Mouse (Mus musculus): ENCODE data around the gene Dbn1. TPM values are rescaled to one million over a fixed set of nuclear protein-coding genes. Genes with fewer than 3 reads are reported as not detected.

Dbn1 gene
- total and polyA plus RNA-seq, 3 experiments: 0.09 to 3.1 (median 0.59) TPM

DNA sequence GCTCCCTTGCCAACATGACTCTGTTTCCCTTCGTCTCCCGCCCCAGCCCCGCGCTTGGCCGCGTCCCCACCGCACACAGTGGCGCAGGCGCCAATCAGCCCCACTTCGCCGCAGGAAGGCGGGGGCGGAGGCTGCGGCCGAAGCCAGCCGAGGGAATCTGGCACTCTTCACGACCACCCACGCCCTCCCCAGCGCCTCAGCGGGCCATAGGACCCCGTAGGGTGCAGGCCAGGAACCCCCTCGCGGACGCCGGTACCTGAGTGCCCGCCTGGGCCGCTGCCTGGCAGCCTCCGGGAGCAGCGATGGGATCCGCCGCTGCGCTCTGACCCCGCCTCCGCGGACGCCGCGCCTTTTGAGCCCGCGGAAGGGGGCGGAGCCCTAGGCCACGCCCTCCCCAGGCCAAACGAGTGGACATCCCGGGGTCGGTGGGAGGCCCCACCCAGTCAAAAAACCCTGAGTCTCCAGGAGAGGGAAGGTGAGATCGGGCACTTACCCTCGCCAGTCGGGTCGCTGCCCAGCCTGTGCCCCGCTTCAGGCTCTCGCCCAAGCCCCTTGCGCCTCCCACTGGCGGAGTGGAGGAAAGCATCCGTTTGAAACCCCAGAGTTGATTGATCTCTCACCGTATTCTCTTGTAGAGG is 25.3 kb upstream of the Dbn1 start, which contains the start of gene Pdlim7 (continued):
- TF ChIP-seq CTCF (conservative IDR thresholded peaks at IDR 0.05 in 1 of 2, IDR thresholded peaks at IDR 0.05 in 1 of 2; ENCODE audit: low read depth in 2 of 2, low read length in 2 of 2): peak; percentile 33 to 89
- TF ChIP-seq IRF4 (IDR thresholded peaks at IDR 0.05; ENCODE audit: low read depth, low read length): peak; percentile 30; the same call in 1 of the 2 replicates

DNA sequence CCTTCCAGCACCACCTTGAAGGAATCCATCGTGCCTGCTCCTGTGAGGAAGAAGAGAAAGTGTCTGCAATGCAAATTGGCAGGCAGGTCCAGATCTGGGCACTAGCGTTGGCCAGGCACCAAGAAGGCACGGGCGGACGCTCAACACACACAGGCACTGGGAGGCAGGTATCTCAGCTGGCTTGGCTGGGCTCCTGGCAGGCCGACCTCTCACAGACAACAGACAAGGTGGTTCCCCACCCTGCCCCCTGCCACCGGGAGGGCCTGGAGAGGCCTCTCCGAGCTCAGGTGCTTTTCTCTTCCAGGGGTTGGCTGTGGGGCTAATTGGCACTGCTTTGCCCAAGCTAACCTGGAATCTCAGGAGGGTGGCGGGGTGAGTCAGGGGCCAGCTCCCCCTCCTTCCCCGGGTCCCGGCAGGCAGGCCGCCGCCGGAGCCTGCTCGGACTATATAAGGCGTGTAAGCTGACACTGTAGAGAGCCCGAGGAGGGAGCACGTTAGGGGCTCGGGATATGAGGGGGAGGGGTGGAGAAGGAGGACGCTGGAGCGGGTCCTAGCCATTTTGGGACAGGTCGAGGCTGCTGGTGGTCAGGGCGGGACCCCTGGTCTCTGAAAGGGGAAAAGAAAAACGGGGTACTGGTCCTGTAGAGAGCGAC is 24.6 kb upstream of the Dbn1 start:
- no peak for DNase-seq (ENCODE audit: extremely low read depth)
- dilution Hi-C loops (cut with MboI; ENCODE audit: extremely low pct_ligation_motif_present, extremely low pct_unique_long_range_greater_than_20kb, low sequenced_read_pairs): no loop called here
- no peak overlapping the region for H3K27ac ChIP-seq (ENCODE audit: insufficient read depth, low read depth)

DNA sequence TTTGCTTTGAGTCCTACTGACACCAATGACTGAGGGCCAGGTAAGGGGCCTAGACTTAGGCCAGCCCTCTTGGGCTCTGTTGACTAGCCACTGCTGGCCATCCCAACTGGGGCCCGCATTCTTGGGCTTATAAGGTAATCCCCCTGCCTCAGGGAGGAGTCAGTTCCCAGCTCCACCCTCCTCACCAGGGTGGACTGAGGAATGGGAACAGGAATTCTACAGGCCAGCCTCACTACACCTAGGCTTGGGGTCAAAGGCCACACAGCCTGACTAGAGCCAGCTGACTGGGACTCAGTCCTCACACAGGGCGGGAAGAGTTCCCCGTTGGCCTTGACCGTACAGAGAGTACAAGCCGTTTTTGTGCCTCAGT is 23.6 kb upstream of the Dbn1 start:
- H3K9me3 ChIP-seq (replicated peaks; ENCODE audit: low read length): no peaks in the 10 kb centered on the region
- dilution Hi-C loops (cut with MboI; ENCODE audit: extremely low pct_ligation_motif_present, extremely low pct_unique_long_range_greater_than_20kb, low sequenced_read_pairs): no loop called here
- H3K9ac ChIP-seq (ENCODE audit: insufficient read depth, low read depth): no peak overlapping the region
- no peaks in the 10 kb centered on the region for H3K79me2 ChIP-seq (replicated peaks; ENCODE audit: control insufficient read depth, extremely low read depth, insufficient read depth, poor library complexity, severe bottlenecking)
- H3K36me3 ChIP-seq (replicated peaks in 1 of 2; ENCODE audit: control insufficient read depth in 1 of 2, insufficient read depth in 1 of 2, low read length in 1 of 2): peaks cover 26 to 40% of the 10 kb centered on the region in 2 experiments
- H3K4me3 ChIP-seq (replicated peaks in 1 of 3; ENCODE audit: low read depth in 2 of 3, low read length in 2 of 3, poor library complexity in 1 of 3): no peak overlapping the region
- in situ Hi-C loops (cut with MboI; ENCODE audit: low pct_ligation_motif_present, low pct_unique_long_range_greater_than_20kb, low sequenced_read_pairs): no loop called here
- peaks cover 11% of the 10 kb centered on the region for H3K27me3 ChIP-seq (replicated peaks)
- no peak overlapping the region for H3K27ac ChIP-seq (ENCODE audit: insufficient read depth, low read depth)
- H3K4me1 ChIP-seq (ENCODE audit: control insufficient read depth in 1 of 2, insufficient read depth in 2 of 2): peaks cover 24 to 38% of the 10 kb centered on the region in 2 experiments
- DNase-seq (ENCODE audit: extremely low read depth): no peak
- no peak overlapping the region for H3K4me2 ChIP-seq (ENCODE audit: insufficient read depth, low read depth, poor library complexity, severe bottlenecking)
- TF ChIP-seq POLR2AphosphoS2 (IDR thresholded peaks at IDR 0.05; ENCODE audit: low read depth, low read length): no peak
- no peak for TF ChIP-seq ZNF384 (IDR thresholded peaks at IDR 0.05; ENCODE audit: low read depth, low read length)
- no peak for TF ChIP-seq HCFC1 (IDR thresholded peaks at IDR 0.05; ENCODE audit: low read depth, low read length)
- no peak for TF ChIP-seq TBP (conservative IDR thresholded peaks at IDR 0.05; ENCODE audit: low read depth, low read length)
- no peak for TF ChIP-seq MXI1 (IDR thresholded peaks at IDR 0.05; ENCODE audit: low read depth, low read length)
- no peak for TF ChIP-seq BHLHE40 (IDR thresholded peaks at IDR 0.05; ENCODE audit: low read depth, low read length)
- TF ChIP-seq JUND (conservative IDR thresholded peaks at IDR 0.05; ENCODE audit: low read depth, low read length): no peak
- no peak for TF ChIP-seq GABPA (IDR thresholded peaks at IDR 0.05; ENCODE audit: insufficient replicate concordance, low read depth, low read length)
- no peak for TF ChIP-seq JUN (IDR thresholded peaks at IDR 0.05; ENCODE audit: insufficient read depth, low read depth, low read length)
- TF ChIP-seq CHD1 (IDR thresholded peaks at IDR 0.05; ENCODE audit: low read depth, low read length): no peak
- no peak for TF ChIP-seq RAD21 (IDR thresholded peaks at IDR 0.05; ENCODE audit: low read depth, low read length)
- no peak for TF ChIP-seq MEF2A (IDR thresholded peaks at IDR 0.05; ENCODE audit: borderline replicate concordance, low read depth, low read length)

More for the DNA sequence above, 24.6 kb upstream of the Dbn1 start:
- Histone ChIP-seq H3K27me3 (replicated peaks) (peaks cover 11% of the 10 kb centered on the region), H3K4me2 (ENCODE audit: insufficient read depth, low read depth, poor library complexity, severe bottlenecking) (peak overlapping the region; percentile 80), H3K36me3 (replicated peaks in 1 of 2; ENCODE audit: control insufficient read depth in 1 of 2, insufficient read depth in 1 of 2, low read length in 1 of 2) (peaks cover 16 to 29% of the 10 kb centered on the region in 2 experiments), H3K9ac (ENCODE audit: insufficient read depth, low read depth) (peak overlapping the region; percentile 51), H3K4me1 (ENCODE audit: control insufficient read depth in 1 of 2, insufficient read depth in 2 of 2) (peaks cover 24 to 38% of the 10 kb centered on the region in 2 experiments), H3K9me3 (replicated peaks; ENCODE audit: low read length) (no peaks in the 10 kb centered on the region), H3K4me3 (replicated peaks in 1 of 3; ENCODE audit: low read depth in 2 of 3, low read length in 2 of 3, poor library complexity in 1 of 3) (peak overlapping the region; percentile 73 to 83 (median 81)), H3K79me2 (replicated peaks; ENCODE audit: control insufficient read depth, extremely low read depth, insufficient read depth, poor library complexity, severe bottlenecking) (no peaks in the 10 kb centered on the region)
- in situ Hi-C loops (cut with MboI; ENCODE audit: low pct_ligation_motif_present, low pct_unique_long_range_greater_than_20kb, low sequenced_read_pairs): no loop called here
- no peak for TF ChIP-seq MXI1 (IDR thresholded peaks at IDR 0.05; ENCODE audit: low read depth, low read length)
- TF ChIP-seq ZNF384 (IDR thresholded peaks at IDR 0.05; ENCODE audit: low read depth, low read length): no peak
- no peak for TF ChIP-seq POLR2AphosphoS2 (IDR thresholded peaks at IDR 0.05; ENCODE audit: low read depth, low read length)
- no peak for TF ChIP-seq UBTF (IDR thresholded peaks at IDR 0.05; ENCODE audit: low read depth, low read length)
- no peak for TF ChIP-seq ZMIZ1 (IDR thresholded peaks at IDR 0.05; ENCODE audit: low read depth, low read length)
- no peak for TF ChIP-seq SMC3 (IDR thresholded peaks at IDR 0.05; ENCODE audit: low read depth, low read length)
- no peak for TF ChIP-seq ELF1 (IDR thresholded peaks at IDR 0.05; ENCODE audit: low read depth, low read length)
- TF ChIP-seq TCF12 (IDR thresholded peaks at IDR 0.05; ENCODE audit: low read depth, low read length): no peak
- no peak for TF ChIP-seq JUN (IDR thresholded peaks at IDR 0.05; ENCODE audit: insufficient read depth, low read depth, low read length)
- TF ChIP-seq IRF4 (IDR thresholded peaks at IDR 0.05; ENCODE audit: low read depth, low read length): no peak
- TF ChIP-seq POLR2A (IDR thresholded peaks at IDR 0.05; ENCODE audit: low read depth, low read length): no peak
- no peak for TF ChIP-seq TBP (conservative IDR thresholded peaks at IDR 0.05; ENCODE audit: low read depth, low read length)
